Mouse (Mus musculus) cortical plate, adult 2 months (tissue): ENCODE measurements around the gene Lipe.

Experiments
- CTCF ChIP-seq: fragments of 200-500 bp; IDR thresholded peaks from 2 replicates; pipeline ENCODE4 v1.5.1; 2011; ENCODE audit warnings: mild to moderate bottlenecking, control low read depth, low read length; ENCODE audit not compliant: insufficient read depth; ENCODE audit errors: extremely low read depth
- POLR2A ChIP-seq: fragments of 200-500 bp; IDR thresholded peaks from 2 replicates; pipeline ENCODE4 v1.6.1; 2011; ENCODE audit warnings: mild to moderate bottlenecking, low read length, control low read depth; ENCODE audit not compliant: insufficient read depth; ENCODE audit errors: extremely low read depth

DNA sequence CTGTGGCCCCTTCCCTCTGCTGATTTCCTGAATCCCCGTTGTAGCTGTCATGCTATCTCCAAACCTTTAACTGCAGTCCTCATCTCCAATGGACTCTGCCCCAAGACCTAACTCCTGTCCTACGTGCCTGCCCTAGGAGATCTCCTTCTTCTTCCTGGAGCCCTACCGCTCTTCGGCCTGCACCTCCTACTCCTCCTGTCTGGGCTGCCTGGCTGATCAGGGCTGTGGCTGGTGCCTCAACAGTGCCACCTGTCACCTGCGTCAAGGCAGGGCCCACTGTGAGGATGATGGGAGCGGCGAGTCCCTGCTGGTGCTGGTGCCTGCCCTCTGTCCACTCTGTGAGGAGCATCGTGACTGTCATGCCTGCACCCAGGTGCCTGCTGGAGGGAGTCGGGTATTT, 59.2 kb downstream of the Lipe start:
- TF ChIP-seq POLR2A (no peak), CTCF (no peak)
